Mouse (Mus musculus) forebrain, embryonic 15.5 days (tissue): ENCODE measurements around the gene Rasa4. TPM values are rescaled to one million over a fixed set of nuclear protein-coding genes. Genes with fewer than 3 reads are reported as not detected.
"Not testable (repeated sequence)": the region's sequence is repeated elsewhere in the genome, so short reads cannot be mapped to it uniquely, and the experiment has no call there.

ENCODE experiments used
- ATAC-seq: fragments of 200-750 bp; cut with Nextera tagmentation; replicated peaks from 2 replicates; pipeline ENCODE4 v1.8.0; 2017; ENCODE audit warnings: mild to moderate bottlenecking, moderate TSS enrichment, moderate library complexity
- H3K27ac ChIP-seq: fragments of 300-500 bp; sonication (generic); replicated peaks from 2 replicates; pipeline ENCODE4 v1.5.1; 2015; ENCODE audit warnings: mild to moderate bottlenecking, inconsistent platforms
- H3K27me3 ChIP-seq: fragments of 300-500 bp; sonication (generic); 2 replicates; pipeline ENCODE4 v1.6.1; 2015; ENCODE audit warnings: inconsistent platforms
- H3K36me3 ChIP-seq: fragments of 300-500 bp; sonication (generic); 2 replicates; pipeline ENCODE4 v1.6.1; 2015; ENCODE audit warnings: mild to moderate bottlenecking, inconsistent platforms
- H3K4me1 ChIP-seq: fragments of 300-500 bp; sonication (generic); 2 replicates; pipeline ENCODE4 v1.6.1; 2015; ENCODE audit warnings: inconsistent platforms
- H3K4me2 ChIP-seq: fragments of 300-500 bp; sonication (generic); replicated peaks from 2 replicates; pipeline ENCODE4 v1.6.1; 2015; ENCODE audit warnings: mild to moderate bottlenecking, inconsistent platforms
- H3K4me3 ChIP-seq: fragments of 300-500 bp; sonication (generic); 2 replicates; pipeline ENCODE4 v1.5.1; 2015; ENCODE audit warnings: mild to moderate bottlenecking, inconsistent platforms
- H3K9ac ChIP-seq: fragments of 300-500 bp; sonication (generic); replicated peaks from 2 replicates; pipeline ENCODE4 v1.6.1; 2015; ENCODE audit warnings: mild to moderate bottlenecking, inconsistent platforms
- H3K9me3 ChIP-seq: fragments of 300-500 bp; sonication (generic); 2 replicates; pipeline ENCODE4 v1.6.1; 2016; ENCODE audit warnings: inconsistent platforms
- WGBS: fragments of 180-500 bp; shearing (Covaris S2); methylation state at CpG from one replicate; pipeline ENCODE4 v1.1.7; 2015; ENCODE audit warnings: mixed read lengths; 5-methylcytosine and 5-hydroxymethylcytosine counted together
- polyA plus RNA-seq: library from polyadenylated mRNA; unstranded; fragments of >200 nt; fragmentation: Nextera tagmentation; extraction: Ambion mirVana; gene quantifications from 2 replicates; pipeline ENCODE4 v1.2.1, GENCODE M21; 2015

The Rasa4 gene
- polyA plus RNA-seq, 1 experiment from 2014 or later = 6.3 TPM

GRCm38 (mm10) chr5:136135571-136136291 is 52.0 kb downstream of the Rasa4 start, which contains the start of the genes Lrwd1 and Alkbh4:
Gene Lrwd1, minus strand, starts transcription at chr5:136136074.
Gene Alkbh4, plus strand, starts transcription at chr5:136136146.
- Histone ChIP-seq H3K36me3 (peaks cover 25% of the 10 kb centered on the region), H3K27me3 (no peaks in the 10 kb centered on the region), H3K4me2 (peak within 1 kb of the TSS; percentile 75), H3K4me1 (peaks cover 24% of the 10 kb centered on the region), H3K9ac (peak within 1 kb of the TSS; percentile 83), H3K27ac (peak within 1 kb of the TSS; percentile 58; the same call in 1 of the 2 replicates), H3K4me3 (peak within 1 kb of the TSS; percentile 77), H3K9me3 (no peaks in the 10 kb centered on the region)
- peak; percentile 95 for ATAC-seq
- under 1% methylated on average over 60 of the region's 60 CpGs for WGBS

GRCm38 (mm10) chr5:136136292-136136990 is 52.7 kb downstream of the Rasa4 start:
- peak overlapping the region; percentile 83 for H3K9ac ChIP-seq
- no peaks in the 10 kb centered on the region for H3K9me3 ChIP-seq
- WGBS = 8% methylated on average over 20 of the region's 20 CpGs
- H3K27me3 ChIP-seq = no peaks in the 10 kb centered on the region
- H3K4me3 ChIP-seq = peak overlapping the region; percentile 77
- H3K4me1 ChIP-seq = peaks cover 24% of the 10 kb centered on the region
- 0 out of 2 replicates have a peak overlapping the region, but pooled peaks have one; percentile 4 for H3K27ac ChIP-seq
- ATAC-seq = no peak; the same call in 1 of the 2 replicates
- peaks cover 29% of the 10 kb centered on the region for H3K36me3 ChIP-seq
- H3K4me2 ChIP-seq = peak overlapping the region; percentile 75

- Histone ChIP-seq H3K4me2 (no peak overlapping the region), H3K27ac (no peak overlapping the region), H3K9me3 (no peaks in the 10 kb centered on the region), H3K4me1 (peaks cover 24% of the 10 kb centered on the region), H3K9ac (no peak overlapping the region), H3K36me3 (peaks cover 32% of the 10 kb centered on the region), H3K27me3 (no peaks in the 10 kb centered on the region), H3K4me3 (no peak overlapping the region)
- WGBS = 76% methylated on average over 13 of the region's 13 CpGs
- no peak for ATAC-seq
Measured at GRCm38 (mm10) chr5:136137658-136138274, 54.0 kb downstream of the Rasa4 start.

- peaks cover 23% of the 10 kb centered on the region for H3K4me1 ChIP-seq
- H3K4me2 ChIP-seq = no peak overlapping the region
- H3K4me3 ChIP-seq = no peak overlapping the region
- no peak for ATAC-seq
- H3K36me3 ChIP-seq = peaks cover 27% of the 10 kb centered on the region
- H3K27me3 ChIP-seq = no peaks in the 10 kb centered on the region
- no peaks in the 10 kb centered on the region for H3K9me3 ChIP-seq
- no peak overlapping the region for H3K9ac ChIP-seq
- H3K27ac ChIP-seq = no peak overlapping the region
- WGBS = 96% methylated on average over 13 of the region's 13 CpGs
Measured at GRCm38 (mm10) chr5:136139393-136139792, 55.7 kb downstream of the Rasa4 start.

- 95% methylated on average over 10 of the region's 10 CpGs for WGBS
- H3K27ac ChIP-seq = no peak overlapping the region
Measured at GRCm38 (mm10) chr5:136140057-136140482, 56.4 kb downstream of the Rasa4 start.

GRCm38 (mm10) chr5:136142746-136143145 is 59.0 kb downstream of the Rasa4 start:
- no peak overlapping the region for H3K4me3 ChIP-seq
- ATAC-seq = no peak

More at GRCm38 (mm10) chr5:136140057-136140482, 56.4 kb downstream of the Rasa4 start:
- Histone ChIP-seq H3K4me3 (no peak overlapping the region), H3K36me3 (peaks cover 27% of the 10 kb centered on the region), H3K4me1 (peaks cover 17% of the 10 kb centered on the region), H3K9me3 (no peaks in the 10 kb centered on the region), H3K9ac (no peak overlapping the region), H3K27me3 (no peaks in the 10 kb centered on the region), H3K4me2 (no peak overlapping the region)
- no peak for ATAC-seq

GRCm38 (mm10) chr5:136143161-136143755 is 59.5 kb downstream of the Rasa4 start:
- Histone ChIP-seq H3K27ac (no peak overlapping the region), H3K36me3 (peaks cover 27% of the 10 kb centered on the region), H3K4me3 (no peak overlapping the region), H3K27me3 (no peaks in the 10 kb centered on the region), H3K4me1 (no peaks in the 10 kb centered on the region), H3K4me2 (no peak overlapping the region), H3K9ac (no peak overlapping the region), H3K9me3 (no peaks in the 10 kb centered on the region)
- WGBS = 87% methylated on average over 6 of the region's 6 CpGs
- ATAC-seq = no peak

More at GRCm38 (mm10) chr5:136142746-136143145, 59.0 kb downstream of the Rasa4 start:
- H3K4me1 ChIP-seq = no peaks in the 10 kb centered on the region
- no peak overlapping the region for H3K4me2 ChIP-seq
- no peak overlapping the region for H3K9ac ChIP-seq
- no peak overlapping the region for H3K27ac ChIP-seq
- whole genome bisulfite sequencing = 87% methylated on average over 5 of the region's 5 CpGs
- peaks cover 27% of the 10 kb centered on the region for H3K36me3 ChIP-seq
- no peaks in the 10 kb centered on the region for H3K27me3 ChIP-seq
- no peaks in the 10 kb centered on the region for H3K9me3 ChIP-seq

- no peaks in the 10 kb centered on the region for H3K4me1 ChIP-seq
- no peak overlapping the region for H3K4me2 ChIP-seq
- WGBS = 73% methylated on average over 12 of the region's 12 CpGs
- no peak overlapping the region for H3K9ac ChIP-seq
- H3K27ac ChIP-seq = no peak overlapping the region
- peaks cover 23% of the 10 kb centered on the region for H3K36me3 ChIP-seq
- no peaks in the 10 kb centered on the region for H3K27me3 ChIP-seq
- no peaks in the 10 kb centered on the region for H3K9me3 ChIP-seq
- no peak for ATAC-seq
- H3K4me3 ChIP-seq = no peak overlapping the region
Measured at GRCm38 (mm10) chr5:136144606-136145430, 61.1 kb downstream of the Rasa4 start.

- H3K9me3 ChIP-seq = no peaks in the 10 kb centered on the region
- H3K4me2 ChIP-seq = no peak overlapping the region
- H3K27me3 ChIP-seq = no peaks in the 10 kb centered on the region
- H3K9ac ChIP-seq = no peak overlapping the region
- no peak overlapping the region for H3K27ac ChIP-seq
- WGBS = 96% methylated on average over 1 of the region's 1 CpGs
- no peak for ATAC-seq
- H3K4me3 ChIP-seq = no peak overlapping the region
- peaks cover 4% of the 10 kb centered on the region; the same call in 1 of the 2 replicates for H3K36me3 ChIP-seq
- H3K4me1 ChIP-seq = no peaks in the 10 kb centered on the region
Measured at GRCm38 (mm10) chr5:136146936-136147335, 63.2 kb downstream of the Rasa4 start.

- Histone ChIP-seq H3K4me2 (no peak overlapping the region), H3K27me3 (no peaks in the 10 kb centered on the region), H3K27ac (no peak overlapping the region), H3K9me3 (no peaks in the 10 kb centered on the region), H3K9ac (no peak overlapping the region), H3K36me3 (no peaks in the 10 kb centered on the region), H3K4me1 (no peaks in the 10 kb centered on the region), H3K4me3 (no peak overlapping the region)
- 76% methylated on average over 8 of the region's 8 CpGs for WGBS
- no peak for ATAC-seq
Measured at GRCm38 (mm10) chr5:136147704-136148103, 64.0 kb downstream of the Rasa4 start.

- not testable (repeated sequence) for H3K36me3 ChIP-seq, H3K4me2 ChIP-seq, H3K9ac ChIP-seq, H3K27ac ChIP-seq, H3K27me3 ChIP-seq, H3K4me3 ChIP-seq, ATAC-seq, H3K9me3 ChIP-seq, H3K4me1 ChIP-seq
- WGBS = 76% methylated on average over 5 of the region's 5 CpGs
Measured at GRCm38 (mm10) chr5:136149134-136149576, 65.4 kb downstream of the Rasa4 start.
